Mouse (Mus musculus) heart, embryonic 11.5 days (tissue): ENCODE data around the gene Irf7. TPM values are rescaled to one million over a fixed set of nuclear protein-coding genes. Genes with fewer than 3 reads are reported as not detected.

Source experiments
- ATAC-seq: fragments of 200-750 bp; cut with Nextera tagmentation; replicated peaks from 2 replicates; pipeline ENCODE4 v1.8.0; 2017; ENCODE audit warnings: moderate library complexity; ENCODE audit not compliant: insufficient number of reproducible peaks, low FRiP score, low TSS enrichment
- H3K27ac ChIP-seq: fragments of 300-500 bp; sonication (generic); 2 replicates; pipeline ENCODE4 v1.5.1; 2014; ENCODE audit warnings: mild to moderate bottlenecking, low read depth, low read length
- H3K27me3 ChIP-seq: fragments of 300-500 bp; sonication (generic); 2 replicates; pipeline ENCODE4 v1.6.1; 2014; ENCODE audit warnings: mild to moderate bottlenecking, low read length, mixed read lengths; ENCODE audit not compliant: control insufficient read depth, insufficient read depth
- H3K36me3 ChIP-seq: fragments of 300-500 bp; sonication (generic); 2 replicates; pipeline ENCODE4 v1.6.1; 2014; ENCODE audit warnings: mild to moderate bottlenecking, low read length, moderate library complexity, mixed read lengths; ENCODE audit not compliant: control insufficient read depth, insufficient read depth
- H3K4me1 ChIP-seq: fragments of 300-500 bp; sonication (generic); 2 replicates; pipeline ENCODE4 v1.6.1; 2014; ENCODE audit warnings: low read length; ENCODE audit not compliant: control insufficient read depth, insufficient read depth
- H3K4me2 ChIP-seq: fragments of 300-500 bp; sonication (generic); 2 replicates; pipeline ENCODE4 v1.6.1; 2014; ENCODE audit warnings: mild to moderate bottlenecking, moderate library complexity
- H3K4me3 ChIP-seq: fragments of 300-500 bp; sonication (generic); 2 replicates; pipeline ENCODE4 v1.5.1; 2014; ENCODE audit warnings: low read depth, low read length
- H3K9ac ChIP-seq: fragments of 300-500 bp; sonication (generic); 2 replicates; pipeline ENCODE4 v1.6.1; 2014; ENCODE audit warnings: mild to moderate bottlenecking, low read depth, low read length, moderate library complexity
- H3K9me3 ChIP-seq: fragments of 300-500 bp; sonication (generic); replicated peaks from 2 replicates; pipeline ENCODE4 v1.6.1; 2016; ENCODE audit warnings: low read length; ENCODE audit not compliant: control insufficient read depth
- WGBS: fragments of 180-500 bp; shearing (Covaris S2); extraction: QIAGEN DNeasy Blood & Tissue Kit; methylation state at CpG from one replicate; pipeline ENCODE4 v1.1.7; 2014; ENCODE audit not compliant: insufficient replicate concordance; 5-methylcytosine and 5-hydroxymethylcytosine counted together
- polyA plus RNA-seq: library from polyadenylated mRNA; unstranded; fragments of >200 nt; fragmentation: Nextera tagmentation; extraction: Ambion mirVana; gene quantifications from 2 replicates; pipeline ENCODE4 v1.2.1, GENCODE M21; 2014

Gene Irf7
- polyA plus RNA-seq, 1 experiment from 2014 or later = 1.2 TPM

- Histone ChIP-seq H3K4me2 (peak overlapping the region; percentile 11; the same call in 1 of the 2 replicates), H3K9ac (peak overlapping the region; percentile 43; the same call in 1 of the 2 replicates), H3K9me3 (no peaks in the 10 kb centered on the region), H3K27me3 (no peaks in the 10 kb centered on the region), H3K4me1 (peaks cover 13% of the 10 kb centered on the region), H3K36me3 (peaks cover 27% of the 10 kb centered on the region), H3K27ac (no peak overlapping the region), H3K4me3 (no peak overlapping the region)
- 88% methylated on average over 4 of the region's 4 CpGs for WGBS
- ATAC-seq = no peak
Measured at GRCm38 (mm10) chr7:141230570-141230969, 35.7 kb downstream of the Irf7 start.

GRCm38 (mm10) chr7:141229702-141230101 is 36.6 kb downstream of the Irf7 start:
- H3K4me3 ChIP-seq = peak overlapping the region; percentile 97
- peak overlapping the region; percentile 76 for H3K4me2 ChIP-seq
- H3K9me3 ChIP-seq = no peaks in the 10 kb centered on the region
- 49% methylated on average over 6 of the region's 6 CpGs for WGBS
- no peak overlapping the region for H3K27ac ChIP-seq
- peak overlapping the region; percentile 98 for H3K9ac ChIP-seq
- ATAC-seq = no peak
- H3K4me1 ChIP-seq = peaks cover 13% of the 10 kb centered on the region
- peaks cover 27% of the 10 kb centered on the region for H3K36me3 ChIP-seq
- H3K27me3 ChIP-seq = no peaks in the 10 kb centered on the region

- H3K9ac ChIP-seq = peak within 1 kb of the TSS; percentile 98
- H3K4me2 ChIP-seq = peak within 1 kb of the TSS; percentile 76
- ATAC-seq = peak; percentile 87
- no peaks in the 10 kb centered on the region for H3K27me3 ChIP-seq
- peak within 1 kb of the TSS; percentile 97 for H3K4me3 ChIP-seq
- H3K9me3 ChIP-seq = no peaks in the 10 kb centered on the region
- peaks cover 19% of the 10 kb centered on the region for H3K36me3 ChIP-seq
- peak within 1 kb of the TSS; percentile 86 for H3K27ac ChIP-seq
- peaks cover 13% of the 10 kb centered on the region for H3K4me1 ChIP-seq
- under 1% methylated on average over 73 of the region's 76 CpGs for WGBS
Measured at GRCm38 (mm10) chr7:141228279-141229067, 37.8 kb downstream of the Irf7 start, which contains the start of gene Phrf1. Gene Phrf1, plus strand, starts transcription at chr7:141228784.

GRCm38 (mm10) chr7:141227796-141228195 is 38.5 kb downstream of the Irf7 start:
- Histone ChIP-seq H3K27me3 (no peaks in the 10 kb centered on the region), H3K27ac (peak overlapping the region; percentile 86; the same call in 1 of the 2 replicates), H3K9ac (peak overlapping the region; percentile 98), H3K36me3 (peaks cover 12% of the 10 kb centered on the region), H3K4me2 (peak overlapping the region; percentile 76), H3K4me1 (peaks cover 14% of the 10 kb centered on the region), H3K4me3 (peak overlapping the region; percentile 97), H3K9me3 (no peaks in the 10 kb centered on the region)
- no peak for ATAC-seq
- 76% methylated on average over 4 of the region's 4 CpGs for WGBS

- Histone ChIP-seq H3K4me2 (no peak overlapping the region), H3K4me3 (no peak overlapping the region), H3K27me3 (no peaks in the 10 kb centered on the region), H3K9me3 (no peaks in the 10 kb centered on the region), H3K27ac (no peak overlapping the region), H3K4me1 (peaks cover 23% of the 10 kb centered on the region), H3K36me3 (peaks cover 6% of the 10 kb centered on the region; the same call in 1 of the 2 replicates), H3K9ac (no peak overlapping the region)
- 82% methylated on average over 6 of the region's 6 CpGs for WGBS
- ATAC-seq = no peak
Measured at GRCm38 (mm10) chr7:141226535-141226934, 39.7 kb downstream of the Irf7 start.

GRCm38 (mm10) chr7:141222696-141223215 is 43.5 kb downstream of the Irf7 start:
- ATAC-seq = no peak
- Histone ChIP-seq H3K4me2 (peak overlapping the region; percentile 92; the same call in 1 of the 2 replicates), H3K27ac (peak overlapping the region; percentile 86), H3K9me3 (no peaks in the 10 kb centered on the region), H3K4me3 (no peak overlapping the region), H3K4me1 (peaks cover 17% of the 10 kb centered on the region), H3K9ac (0 out of 2 replicates have a peak overlapping the region, but pooled peaks have one; percentile 43), H3K36me3 (no peaks in the 10 kb centered on the region), H3K27me3 (no peaks in the 10 kb centered on the region)
- 90% methylated on average over 4 of the region's 4 CpGs for WGBS

GRCm38 (mm10) chr7:141222126-141222467 is 44.2 kb downstream of the Irf7 start:
- Histone ChIP-seq H3K36me3 (no peaks in the 10 kb centered on the region), H3K27ac (peak overlapping the region; percentile 86), H3K4me1 (peaks cover 17% of the 10 kb centered on the region), H3K27me3 (no peaks in the 10 kb centered on the region), H3K4me3 (peak overlapping the region; percentile 68), H3K4me2 (peak overlapping the region; percentile 92), H3K9ac (peak overlapping the region; percentile 67), H3K9me3 (no peaks in the 10 kb centered on the region)
- WGBS = 10% methylated on average over 8 of the region's 8 CpGs
- no peak for ATAC-seq

GRCm38 (mm10) chr7:141221249-141222125 is 44.8 kb downstream of the Irf7 start:
- Histone ChIP-seq H3K9ac (peak overlapping the region; percentile 87), H3K9me3 (no peaks in the 10 kb centered on the region), H3K4me1 (peaks cover 23% of the 10 kb centered on the region), H3K36me3 (no peaks in the 10 kb centered on the region), H3K4me3 (peak overlapping the region; percentile 68), H3K27me3 (no peaks in the 10 kb centered on the region), H3K27ac (peak overlapping the region; percentile 86), H3K4me2 (peak overlapping the region; percentile 92)
- WGBS = 4% methylated on average over 43 of the region's 44 CpGs
- ATAC-seq = peak; percentile 97
